Mouse (Mus musculus) urinary bladder, adult 2 months (tissue): Measurements from ENCODE around the gene Lrrc32. TPM values are rescaled to one million over a fixed set of nuclear protein-coding genes. Genes with fewer than 3 reads are reported as not detected.

Experiments
- DNase-seq: peaks from one replicate; pipeline ENCODE4 v3.0.0; 2022; ENCODE audit warnings: low spot score
- polyA plus RNA-seq: library from polyadenylated mRNA; depleted of rRNA; stranded (reverse); fragments of >200 nt; gene quantifications from 2 replicates; pipeline ENCODE4 v1.2.3, GENCODE M21; 2012; rRNA removed

Lrrc32 gene
- polyA plus RNA-seq, 1 experiment: 12.6 TPM

DNA sequence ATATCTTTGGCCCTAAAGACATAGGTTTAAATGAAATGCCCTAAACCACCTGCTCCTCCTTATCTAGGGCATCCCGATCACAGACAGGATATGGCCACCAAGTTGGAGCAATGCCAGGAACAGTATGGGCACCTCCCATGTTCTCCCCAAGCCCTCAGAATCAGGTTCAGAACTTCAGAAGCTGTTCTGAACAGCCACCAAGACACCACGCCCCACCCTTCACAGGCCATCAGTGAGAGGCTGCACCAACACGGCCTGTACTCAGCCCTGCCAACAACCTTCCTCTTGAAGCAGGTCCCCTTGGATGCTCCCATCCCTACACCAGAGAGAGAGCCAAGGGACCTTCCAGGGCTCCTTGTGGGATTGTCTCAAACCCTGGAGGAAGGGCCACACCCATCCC lies 55.5 kb downstream of the Lrrc32 start:
- DNase-seq: no peak

DNA sequence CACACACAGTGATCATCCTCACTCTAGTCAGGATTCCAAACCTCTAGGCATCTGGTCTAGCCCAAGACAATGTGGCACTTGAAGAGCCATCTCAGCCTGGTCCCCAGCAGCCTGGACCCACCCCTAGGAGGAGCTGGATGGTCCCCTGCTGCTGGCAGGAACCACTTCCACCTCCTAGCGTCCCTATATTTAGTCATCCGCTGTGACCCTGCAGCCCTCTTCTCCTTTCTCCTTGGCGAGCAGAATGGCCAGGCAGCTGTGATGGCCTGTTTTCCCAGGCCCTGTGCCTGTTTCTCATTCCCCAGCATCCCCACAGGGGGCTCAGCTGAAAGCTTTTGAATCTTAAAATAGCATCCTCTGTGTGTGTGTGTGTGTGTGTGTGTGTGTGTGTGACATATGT lies 59.8 kb downstream of the Lrrc32 start:
- DNase-seq: no peak

DNA sequence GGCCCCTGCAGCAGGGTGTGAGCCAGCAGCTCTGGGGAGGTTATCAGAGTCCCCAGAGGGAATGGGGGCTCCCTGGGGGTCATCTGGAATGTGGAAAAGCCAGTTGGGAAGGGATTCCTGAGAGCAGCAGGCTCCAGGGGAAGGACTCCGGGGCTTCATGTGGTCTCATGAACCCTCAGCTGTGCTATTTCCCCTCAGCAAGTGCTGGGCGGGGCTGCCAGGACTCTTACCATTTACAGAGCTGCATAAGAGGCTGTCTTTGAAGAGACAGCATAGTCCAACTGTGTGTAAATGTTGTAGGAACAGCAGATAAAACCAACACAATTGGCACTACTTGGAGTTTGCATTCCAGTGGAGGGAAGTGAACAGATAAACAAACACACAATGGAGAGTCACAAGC lies 61.5 kb downstream of the Lrrc32 start:
- no peak for DNase-seq

DNA sequence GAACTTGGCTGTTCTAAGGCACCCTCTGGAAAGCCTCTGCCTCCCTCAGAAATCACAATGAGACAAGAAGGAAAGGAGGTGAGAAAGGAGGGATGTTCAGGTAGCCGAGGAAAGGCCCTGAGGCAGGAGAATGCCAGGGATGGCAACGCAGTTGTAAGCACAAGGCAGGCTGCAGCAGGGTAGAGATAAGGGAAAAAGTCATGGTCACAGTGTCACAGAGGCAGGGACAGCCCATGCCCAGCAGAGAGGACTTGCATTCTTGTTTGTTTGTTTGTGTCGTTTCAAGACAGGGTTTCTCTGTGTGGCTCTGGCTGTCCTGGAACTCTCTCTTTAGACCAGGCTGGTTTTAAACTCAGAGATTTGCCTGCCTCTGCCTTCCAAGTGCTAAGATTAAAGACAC lies 62.0 kb downstream of the Lrrc32 start:
- no peak for DNase-seq

Other genes starting within 250 kb of the Lrrc32 start
- gene Acer3, start 168.1 kb upstream of the Lrrc32 start, polyA plus RNA-seq: 26.7 and 32.4 TPM in 2 replicates
- gene Tsku, start 128.0 kb upstream of the Lrrc32 start, polyA plus RNA-seq: 199 and 219 TPM in 2 replicates
- 0.10 and 0.17 TPM in 2 replicates for gene Gucy2d, start 48.9 kb upstream of the Lrrc32 start, polyA plus RNA-seq
- gene Emsy, start 167.5 kb downstream of the Lrrc32 start, polyA plus RNA-seq: 15.0 and 22.9 TPM in 2 replicates
- gene Thap12, start 213.8 kb downstream of the Lrrc32 start, polyA plus RNA-seq: 44.8 and 52.7 TPM in 2 replicates